Mouse (Mus musculus) forebrain, embryonic 10.5 days (tissue): ENCODE measurements around the gene Lsm5. TPM values are rescaled to one million over a fixed set of nuclear protein-coding genes. Genes with fewer than 3 reads are reported as not detected.

Experiments
- DNase-seq: peaks from one replicate; pipeline ENCODE4 v3.0.0-alpha.2; 2017; ENCODE audit warnings: low spot score; ENCODE audit errors: extremely low spot score
- H3K27ac ChIP-seq: fragments of 300-500 bp; sonication (generic); 2 replicates; pipeline ENCODE4 v1.5.1; 2016; ENCODE audit warnings: mild to moderate bottlenecking
- H3K27me3 ChIP-seq: fragments of 300-500 bp; sonication (generic); 2 replicates; pipeline ENCODE4 v1.6.1; 2016; ENCODE audit warnings: mild to moderate bottlenecking; ENCODE audit not compliant: poor library complexity, severe bottlenecking
- H3K36me3 ChIP-seq: fragments of 300-500 bp; sonication (generic); replicated peaks from 2 replicates; pipeline ENCODE4 v1.6.1; 2016; ENCODE audit warnings: mild to moderate bottlenecking, moderate library complexity
- H3K4me1 ChIP-seq: fragments of 300-500 bp; sonication (generic); 2 replicates; pipeline ENCODE4 v1.6.1; 2016
- H3K4me3 ChIP-seq: fragments of 300-500 bp; sonication (generic); 2 replicates; pipeline ENCODE4 v1.5.1; 2016; ENCODE audit warnings: mild to moderate bottlenecking, moderate library complexity
- H3K9me3 ChIP-seq: fragments of 300-500 bp; sonication (generic); 2 replicates; pipeline ENCODE4 v1.6.1; 2016; ENCODE audit warnings: mild to moderate bottlenecking, moderate library complexity
- WGBS: fragments of 180-500 bp; shearing (Covaris S2); methylation state at CpG from one replicate; pipeline ENCODE4 v1.1.7; 2016; 5-methylcytosine and 5-hydroxymethylcytosine counted together
- polyA plus RNA-seq: library from polyadenylated mRNA; unstranded; fragments of >200 nt; fragmentation: Nextera tagmentation; extraction: Ambion mirVana; gene quantifications from 2 replicates; pipeline ENCODE4 v1.2.1, GENCODE M21; 2016

Gene Lsm5
- polyA plus RNA-seq, 1 experiment from 2014 or later: 231 TPM

- DNase-seq: no peak
These were observed 40.1 kb downstream of the Lsm5 start for GRCm38 (mm10) chr6:56664410-56664809.

GRCm38 (mm10) chr6:56655393-56655792, 49.1 kb downstream of the Lsm5 start:
- no peak for DNase-seq
- no peaks in the 10 kb centered on the region for H3K36me3 ChIP-seq
- peaks cover 10% of the 10 kb centered on the region for H3K4me1 ChIP-seq
- 80% methylated on average over 8 of the region's 8 CpGs for WGBS
- no peak overlapping the region for H3K27ac ChIP-seq
- no peak overlapping the region for H3K4me3 ChIP-seq
- peaks cover 34% of the 10 kb centered on the region for H3K27me3 ChIP-seq
- no peaks in the 10 kb centered on the region for H3K9me3 ChIP-seq

More at GRCm38 (mm10) chr6:56664410-56664809, 40.1 kb downstream of the Lsm5 start:
- Histone ChIP-seq H3K4me1 (no peaks in the 10 kb centered on the region), H3K27me3 (no peaks in the 10 kb centered on the region), H3K9me3 (no peaks in the 10 kb centered on the region), H3K4me3 (no peak overlapping the region), H3K27ac (no peak overlapping the region), H3K36me3 (no peaks in the 10 kb centered on the region)
- WGBS: 91% methylated on average over 3 of the region's 3 CpGs

GRCm38 (mm10) chr6:56652121-56652592, 52.4 kb downstream of the Lsm5 start:
- H3K27ac ChIP-seq: peak overlapping the region; percentile 44; the same call in 1 of the 2 replicates
- H3K4me1 ChIP-seq: peaks cover 10% of the 10 kb centered on the region
- no peaks in the 10 kb centered on the region for H3K36me3 ChIP-seq
- H3K9me3 ChIP-seq: no peaks in the 10 kb centered on the region
- H3K27me3 ChIP-seq: peaks cover 34% of the 10 kb centered on the region
- peak overlapping the region; percentile 59 for H3K4me3 ChIP-seq
- peak; percentile 45 for DNase-seq
- under 1% methylated on average over 36 of the region's 36 CpGs for WGBS

Other genes starting within 250 kb of the Lsm5 start
- 2.8 and 2.9 TPM in 2 replicates for gene Pde1c, start 135.6 kb downstream of the Lsm5 start, polyA plus RNA-seq
- 15.3 and 16.8 TPM in 2 replicates for gene Avl9, start 10.2 kb upstream of the Lsm5 start, polyA plus RNA-seq
- gene Kbtbd2, start 93.1 kb upstream of the Lsm5 start, polyA plus RNA-seq: 34.6 and 37.3 TPM in 2 replicates
- gene Fkbp9, start 127.3 kb upstream of the Lsm5 start, polyA plus RNA-seq: 58.4 and 63.8 TPM in 2 replicates
- gene Nt5c3, start 219.2 kb upstream of the Lsm5 start, polyA plus RNA-seq: 57.7 and 59.9 TPM in 2 replicates
- 0.33 and 0.36 TPM in 2 replicates for gene Vmn1r4, start 219.3 kb upstream of the Lsm5 start, polyA plus RNA-seq